Mouse (Mus musculus) left cerebral cortex, postnatal 4 days (tissue): ENCODE measurements at regions not wholly inside any gene's neighbourhood (a gene's known extent, or its start where the extent isn't known, plus 50 kb on each side); places are given as distances from the start of the nearest gene placed in this dataset.

Experiments used
- DNase-seq: peaks from one replicate; pipeline ENCODE4 v3.0.0-alpha.2; 2022
- intact Hi-C: fragments of 180-260 bp; cut with DNase I; formaldehyde crosslinking; loops from one replicate; pipeline ENCODE4 v1.15.1; 2025

- DNase-seq: no peak
- intact Hi-C loops: no loop called here
Observed at GRCm38 (mm10) chrX:163302697-163303096, 246.8 kb downstream of the Grpr start.

GRCm38 (mm10) chrX:163301045-163301444 lies 248.4 kb downstream of the Grpr start:
- intact Hi-C loops: no loop called here
- no peak for DNase-seq

DNA sequence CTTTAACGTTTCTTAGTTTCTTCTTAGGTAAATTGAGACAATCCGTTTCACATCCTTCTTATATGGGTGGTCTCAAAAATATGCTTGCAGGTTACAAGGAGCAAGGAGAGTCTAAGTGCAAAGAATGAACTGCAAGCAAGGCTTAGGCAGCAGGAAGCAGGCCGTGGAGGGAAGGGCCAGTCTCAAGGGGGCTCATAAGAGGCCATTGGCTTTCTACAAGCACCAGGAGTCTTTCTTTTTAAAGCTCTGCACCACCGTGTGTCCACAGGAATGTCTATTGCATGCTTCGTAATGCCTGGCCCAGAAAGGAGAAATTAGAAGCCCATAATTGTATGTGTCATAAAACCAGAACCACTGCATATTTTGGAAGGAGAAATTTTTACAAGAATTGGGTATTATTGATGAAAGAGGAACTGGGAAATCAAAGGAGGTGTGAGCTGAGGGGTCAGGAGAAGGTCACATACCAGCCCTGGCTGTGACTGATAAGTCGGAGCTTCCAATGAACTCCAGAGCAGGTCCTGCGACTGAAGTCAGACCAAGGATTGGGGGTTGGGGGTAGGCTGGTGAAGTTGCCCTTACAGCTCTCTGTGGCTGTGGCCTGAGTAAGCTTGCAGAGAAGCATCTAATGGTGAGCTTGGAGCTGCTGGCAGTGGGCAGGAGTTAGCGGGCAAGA lies 252.4 kb downstream of the Grpr start:
- intact Hi-C loops: no loop called here
- DNase-seq: no peak

DNA sequence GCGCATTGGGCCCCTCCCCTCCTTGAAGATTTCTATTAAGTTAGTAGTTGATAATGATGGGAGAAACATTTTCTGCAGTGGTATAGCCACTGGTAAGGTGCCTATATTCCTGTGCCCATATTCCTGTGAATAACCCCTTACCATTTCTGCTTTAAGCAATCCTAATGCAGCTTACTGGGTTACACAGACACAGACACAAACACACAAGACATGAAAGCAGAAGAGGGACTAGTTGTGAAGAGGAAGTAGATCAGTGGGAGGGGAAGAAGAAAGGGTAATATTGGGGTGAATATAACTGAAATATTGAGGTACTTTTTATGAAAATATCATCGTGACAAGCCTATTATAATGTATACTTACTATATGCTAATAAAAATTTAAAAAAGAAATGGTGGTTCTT lies 288.2 kb downstream of the Grpr start:
- intact Hi-C loops: no loop called here
- DNase-seq: no peak

DNA sequence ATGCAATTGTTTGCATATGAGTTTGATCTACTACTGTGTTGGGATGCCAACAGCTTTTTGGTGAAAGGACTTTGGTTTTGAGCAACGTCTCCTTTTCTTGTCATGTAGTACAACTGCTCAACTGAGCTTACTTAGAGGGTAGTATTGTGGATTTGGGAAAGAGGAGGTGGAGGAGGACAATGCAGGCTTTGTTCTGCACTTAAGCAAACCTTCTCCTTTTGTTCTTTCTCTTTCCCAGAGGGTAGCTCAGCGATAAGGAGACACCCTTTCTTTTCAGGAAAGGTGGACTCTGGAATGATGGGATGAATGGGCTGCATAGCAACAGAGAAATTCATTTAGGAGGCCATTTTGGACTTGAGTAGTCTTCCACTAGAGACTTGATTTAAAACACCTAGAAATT lies 288.6 kb upstream of the S100g start:
- intact Hi-C loops: no loop called here
- no peak for DNase-seq

GRCm38 (mm10) chrX:163205260-163205659 lies 240.9 kb upstream of the S100g start:
- intact Hi-C loops: no loop called here
- DNase-seq: no peak

- no peak for DNase-seq
Observed at GRCm38 (mm10) chrX:163203446-163203845, 239.0 kb upstream of the S100g start.

DNA sequence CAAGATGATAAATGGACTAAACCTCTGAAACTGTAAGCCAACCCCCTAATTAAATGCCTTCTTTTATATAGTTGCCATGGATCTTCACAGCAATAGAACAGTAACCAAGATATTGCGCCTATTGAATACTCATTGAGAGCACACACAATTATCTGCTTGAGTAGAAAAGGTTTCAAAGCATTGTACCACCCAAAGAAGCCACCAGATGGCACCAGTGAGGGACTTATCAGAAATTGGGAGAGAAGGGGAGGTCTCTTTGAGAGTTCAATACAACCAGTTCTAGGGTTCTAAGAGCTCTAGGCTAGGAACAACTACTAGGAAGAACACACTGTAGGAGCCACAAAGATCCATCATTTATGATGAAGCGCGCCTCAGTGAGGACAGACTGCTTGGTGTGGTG lies 217.2 kb upstream of the S100g start:
- intact Hi-C loops: no loop called here
- peak; percentile 2 for DNase-seq

More at GRCm38 (mm10) chrX:163203446-163203845, 239.0 kb upstream of the S100g start:
- intact Hi-C loops: no loop called here

DNA sequence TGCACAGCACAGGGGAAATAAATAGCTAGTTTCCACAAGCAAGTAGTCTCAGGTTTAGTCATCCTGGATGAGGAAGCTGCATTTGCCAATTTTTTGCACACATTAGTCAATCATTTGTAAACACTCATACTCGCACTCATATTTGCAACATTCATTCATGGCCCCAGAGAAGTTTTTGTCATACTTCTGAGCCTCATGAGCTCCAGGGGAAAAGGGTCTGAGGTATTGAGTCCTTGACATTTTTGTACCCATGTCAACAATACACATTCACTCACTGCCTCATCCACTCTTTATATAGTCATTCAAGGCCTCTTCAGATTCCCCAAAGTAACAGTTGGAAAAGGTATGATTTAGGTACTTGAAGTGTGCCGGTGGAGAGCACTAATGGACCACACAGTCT lies 200.4 kb upstream of the S100g start:
- DNase-seq: no peak
- intact Hi-C loops: no loop called here

DNA sequence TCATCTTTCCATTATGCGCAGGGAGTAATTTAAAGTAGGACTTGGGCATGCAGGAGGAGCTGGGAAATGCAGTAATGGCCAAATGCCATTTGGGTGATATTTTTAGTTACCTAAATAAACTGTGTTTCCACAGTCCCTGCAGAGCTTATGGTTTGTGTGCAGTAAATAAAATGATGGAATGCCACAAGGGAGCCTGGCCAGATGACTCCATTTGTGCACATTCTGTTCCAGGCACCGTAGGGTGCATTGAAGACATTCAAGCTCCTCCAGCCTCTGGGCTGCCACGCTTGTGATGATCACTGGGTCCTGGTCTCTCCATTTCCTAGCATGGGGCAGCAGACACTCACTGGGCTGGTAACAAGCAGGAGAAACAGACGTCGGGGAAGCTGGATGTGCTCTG lies 190.9 kb upstream of the S100g start:
- intact Hi-C loops: no loop called here
- DNase-seq: no peak

GRCm38 (mm10) chrX:163151970-163152369 lies 187.6 kb upstream of the S100g start:
- no peak for DNase-seq
- intact Hi-C loops: no loop called here

DNA sequence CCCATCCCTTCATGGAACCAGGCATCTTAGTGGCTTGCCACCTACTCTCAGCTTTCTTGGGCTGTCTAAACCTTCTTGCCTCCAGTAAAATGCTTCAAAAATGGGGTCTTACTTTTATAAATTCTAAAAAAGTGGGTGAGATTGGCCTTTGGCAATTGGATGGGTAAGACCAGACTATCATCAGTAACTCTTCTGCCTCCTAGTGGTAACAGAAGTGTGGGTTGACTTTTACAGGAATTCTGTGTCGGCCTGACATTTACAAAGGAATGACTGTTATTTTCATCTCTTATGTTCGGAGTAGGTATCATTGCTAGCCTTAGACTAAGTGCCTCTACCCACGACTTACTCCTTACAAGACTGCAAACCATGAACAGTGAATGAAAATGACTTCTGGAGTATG lies 180.1 kb upstream of the S100g start:
- no peak for DNase-seq
- intact Hi-C loops: no loop called here

- intact Hi-C loops: no loop called here
- DNase-seq: no peak
Observed at GRCm38 (mm10) chrX:163139475-163139874, 175.1 kb upstream of the S100g start.

- no peak for DNase-seq
- intact Hi-C loops: no loop called here
Observed at GRCm38 (mm10) chrX:163128626-163129025, 164.2 kb upstream of the S100g start.

GRCm38 (mm10) chrX:163117681-163118393 lies 153.4 kb upstream of the S100g start:
- no peak for DNase-seq

GRCm38 (mm10) chrX:163117237-163117636 lies 152.8 kb upstream of the S100g start:
- DNase-seq: no peak
- intact Hi-C loops: no loop called here

More at GRCm38 (mm10) chrX:163117681-163118393, 153.4 kb upstream of the S100g start:
- intact Hi-C loops: no loop called here

GRCm38 (mm10) chrX:163095026-163095765 lies 130.8 kb upstream of the S100g start:
- DNase-seq: no peak
- intact Hi-C loops: no loop called here
